Mouse (Mus musculus) bone marrow, adult 2 months (tissue): ENCODE data around the gene Tcl1b4.
"Not testable (repeated sequence)": the region's sequence is repeated elsewhere in the genome, so short reads cannot be mapped to it uniquely, and the experiment has no call there.

ENCODE experiments used
- CTCF ChIP-seq: fragments of 200-500 bp; IDR thresholded peaks from 2 replicates; pipeline ENCODE4 v1.5.1; 2011; ENCODE audit warnings: low read length, control low read depth; ENCODE audit not compliant: control insufficient read depth, insufficient read depth
- POLR2A ChIP-seq: fragments of 200-500 bp; IDR thresholded peaks from 2 replicates; pipeline ENCODE4 v1.6.1; 2011; ENCODE audit warnings: low read depth, mild to moderate bottlenecking, control low read depth, low read length, borderline replicate concordance; ENCODE audit not compliant: control insufficient read depth

DNA sequence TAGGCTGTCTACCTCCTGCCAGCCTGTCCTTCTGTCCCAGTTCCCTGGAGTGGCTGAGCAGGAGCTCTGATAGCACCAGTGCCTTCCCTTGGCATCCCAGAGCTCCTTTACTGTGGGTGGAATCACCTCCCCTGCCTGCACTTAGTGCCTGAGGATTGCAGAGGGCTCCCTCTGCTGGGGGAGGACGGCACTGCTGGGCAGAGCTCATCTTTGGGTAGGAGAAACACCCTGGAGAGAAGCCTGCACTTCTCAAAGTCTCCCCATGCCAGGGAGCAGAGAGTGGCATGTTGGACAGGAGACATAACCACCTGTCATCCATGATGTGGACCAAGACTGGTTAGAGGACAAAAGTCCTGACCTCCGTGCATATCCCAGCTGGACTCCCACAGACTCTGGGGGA is 12.8 kb upstream of the Tcl1b4 start:
- peak; percentile 17; the same call in 1 of the 2 replicates for TF ChIP-seq CTCF
- TF ChIP-seq POLR2A = not testable (repeated sequence)
